Mouse (Mus musculus) cerebellum, postnatal 10 days (tissue): ENCODE results near the gene Ktn1.

Source experiments
- DNase-seq, 2 experiments: peaks; one replicate each; pipeline ENCODE4 v3.0.0; 2021; ENCODE audit warnings: mixed read lengths in 2 of 2

Gene Ktn1

GRCm38 (mm10) chr14:47756411-47757065 lies 108.3 kb downstream of the Ktn1 start:
- DNase-seq, result no peak

DNA sequence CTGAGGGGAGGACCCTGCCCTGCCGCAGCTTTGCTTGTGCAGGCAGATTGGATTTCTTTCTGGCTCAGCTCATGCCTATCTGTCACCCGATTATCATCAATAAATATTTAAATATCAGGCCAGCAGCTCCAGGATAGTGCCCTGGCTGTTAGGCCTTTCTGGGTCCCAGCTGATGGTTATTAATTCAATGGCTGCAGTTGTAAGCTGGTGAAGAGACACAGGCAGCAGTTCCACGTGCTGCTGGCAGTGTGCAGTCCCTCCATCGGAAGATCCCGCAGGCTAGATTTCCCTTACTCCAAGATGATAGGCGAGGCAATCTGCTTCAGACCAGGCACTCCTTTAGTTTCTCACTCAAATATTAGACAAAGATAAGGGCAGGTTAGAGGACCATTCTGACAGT lies 116.9 kb downstream of the Ktn1 start:
- no peak for DNase-seq

DNA sequence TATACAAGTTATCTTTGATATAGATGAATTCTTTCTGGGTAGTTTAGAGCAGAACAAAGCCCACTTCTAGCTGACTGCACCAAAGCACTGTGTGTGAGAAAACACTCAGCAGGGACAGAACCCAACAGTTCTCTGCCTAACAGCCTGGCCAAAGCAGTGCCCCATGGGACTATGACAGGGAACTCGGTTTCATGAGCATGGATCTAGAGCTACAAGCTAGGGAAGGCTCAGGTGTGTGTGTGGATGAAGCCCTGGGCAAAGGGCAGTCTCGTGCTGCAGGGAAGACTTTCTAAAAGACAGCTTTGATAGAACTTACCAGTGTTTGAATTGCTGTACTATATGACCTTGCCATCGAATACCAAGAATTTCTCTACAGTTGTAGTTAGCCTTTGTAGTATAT lies 117.5 kb downstream of the Ktn1 start:
- peak; percentile 26 to 50 for DNase-seq

- no peak for DNase-seq
These were observed 118.1 kb downstream of the Ktn1 start for GRCm38 (mm10) chr14:47766373-47766772.

- DNase-seq, result no peak
These were observed 123.2 kb downstream of the Ktn1 start for GRCm38 (mm10) chr14:47771496-47771895.

DNA sequence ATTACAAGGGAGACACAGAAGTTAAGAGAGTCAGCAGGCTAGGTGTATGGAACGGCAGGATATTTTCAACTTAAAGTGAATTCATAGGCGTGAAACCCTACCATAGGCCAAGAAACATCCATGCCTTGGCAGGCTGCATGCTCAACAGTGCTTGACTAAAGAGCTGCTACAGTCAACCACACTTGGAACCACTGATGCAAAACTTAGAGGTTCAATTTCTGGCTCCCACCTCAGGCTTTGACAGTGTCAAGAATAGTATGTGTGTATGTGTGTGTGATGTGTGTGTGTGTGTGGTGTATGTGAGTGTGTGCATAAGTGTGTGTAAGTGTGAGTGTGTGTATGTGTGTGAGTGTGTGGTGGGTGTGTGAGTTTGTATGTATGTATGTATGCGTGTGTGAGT lies 127.3 kb downstream of the Ktn1 start:
- no peak for DNase-seq

DNA sequence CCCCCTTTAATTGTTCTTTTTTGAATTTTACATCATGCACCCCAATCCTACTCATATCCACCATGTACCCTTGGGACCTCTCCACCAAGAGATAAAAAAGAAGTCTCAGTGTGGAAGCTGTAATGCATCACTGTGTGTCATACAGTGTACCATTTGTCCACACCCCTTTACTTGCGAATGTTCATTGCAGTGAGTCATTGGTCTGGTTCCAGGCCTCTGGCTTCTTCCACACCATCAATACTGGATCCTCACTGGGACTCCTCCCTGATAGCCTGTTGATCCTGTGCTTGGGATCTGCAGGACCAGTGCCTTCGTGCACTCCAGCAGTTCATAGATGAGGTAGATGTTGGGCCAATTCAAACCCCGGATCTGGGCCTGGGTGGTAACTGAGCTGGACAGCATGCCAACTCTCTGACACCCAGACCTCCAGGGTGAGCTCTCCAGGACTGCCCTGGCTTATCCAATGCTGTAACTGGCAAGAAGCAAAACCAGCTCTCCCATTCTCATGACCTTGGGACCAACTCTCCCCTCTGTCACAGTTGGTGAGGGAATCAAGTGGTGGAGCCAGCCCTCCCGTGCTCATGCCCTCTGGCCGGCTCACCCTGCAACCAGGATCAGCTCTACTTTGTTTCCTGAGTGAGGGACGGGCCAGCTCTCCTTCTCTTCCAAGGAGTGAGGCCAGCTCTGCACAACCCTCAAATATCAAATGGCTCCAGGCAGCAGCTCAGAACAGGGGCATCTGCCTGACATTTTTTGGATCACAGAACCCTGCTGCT lies 128.2 kb downstream of the Ktn1 start:
- no peak for DNase-seq

DNA sequence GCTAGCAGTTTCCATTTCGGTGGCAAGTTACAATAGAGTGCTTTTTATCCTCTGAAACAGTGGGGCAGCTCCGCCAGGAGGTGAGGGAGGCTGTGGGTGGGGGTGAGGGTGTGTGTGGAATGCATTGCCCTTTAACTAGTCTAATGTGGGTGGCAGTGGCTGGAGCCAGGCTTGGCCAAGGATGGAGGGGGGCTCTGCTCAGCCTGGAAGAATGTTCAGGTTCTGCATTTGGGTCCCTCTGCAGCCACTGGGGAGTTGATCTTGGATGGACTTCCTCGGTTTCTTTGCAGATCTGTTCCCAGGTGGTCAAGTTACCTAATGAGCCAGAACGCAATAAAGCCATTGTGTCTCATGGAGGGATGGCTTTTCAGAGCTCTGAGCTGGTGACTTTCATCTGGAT lies 137.9 kb downstream of the Ktn1 start:
- no peak for DNase-seq
